Mouse (Mus musculus): Measurements from ENCODE around the gene Map2k5.

GRCm38 (mm10) chr9:63230289-63230688 is 147.4 kb downstream of the Map2k5 start:
- TF ChIP-seq CTCF (IDR thresholded peaks at IDR 0.05; ENCODE audit: borderline replicate concordance, extremely low read depth, insufficient read depth, insufficient read length) (no peak), POLR2A (IDR thresholded peaks at IDR 0.05; ENCODE audit: borderline replicate concordance, extremely low read depth, insufficient read depth, insufficient read length, poor library complexity, severe bottlenecking) (no peak)

Data from brain, embryonic 14.5 days (tissue).